Mouse (Mus musculus) stomach, postnatal 0 days (tissue): ENCODE measurements around the gene Ppp2r3a.

Source experiments
- CTCF ChIP-seq: IDR thresholded peaks from 2 replicates; pipeline ENCODE4 v1.5.1; 2016; ENCODE audit warnings: antibody characterized with exemption, low read depth, mild to moderate bottlenecking, moderate library complexity
- EP300 ChIP-seq: optimal IDR thresholded peaks from 2 replicates; pipeline ENCODE3; 2016; ENCODE audit warnings: antibody characterized with exemption

DNA sequence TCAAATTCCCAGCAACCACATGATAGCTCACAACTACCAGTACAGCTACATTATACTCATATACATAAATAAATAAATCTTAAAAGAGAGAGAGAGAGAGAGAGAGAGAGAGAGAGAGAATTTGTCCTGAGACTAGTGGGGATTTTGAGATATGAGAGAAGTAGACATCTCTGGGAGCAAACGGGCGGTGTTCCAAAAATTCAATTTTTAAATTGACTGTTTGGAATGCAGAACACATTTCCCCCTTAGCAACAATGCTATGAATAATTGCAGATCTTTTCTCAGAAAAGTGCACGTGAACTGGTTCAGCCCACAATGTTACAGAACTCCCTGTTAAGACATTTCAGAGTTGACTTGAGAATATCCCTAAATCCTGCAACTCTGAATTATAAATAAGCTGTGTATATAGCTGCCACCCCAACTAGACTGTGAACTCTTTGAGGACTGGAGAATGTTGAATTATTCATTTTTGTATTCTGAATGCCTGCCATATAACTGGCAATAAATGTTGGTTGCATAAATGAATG, 186.5 kb downstream of the Ppp2r3a start:
- TF ChIP-seq EP300 (no peak), CTCF (no peak)
